Mouse (Mus musculus): ENCODE data around the gene Wipf2. TPM values are rescaled to one million over a fixed set of nuclear protein-coding genes. Genes with fewer than 3 reads are reported as not detected.
A peak's percentile ranks its signal among the peaks of the same experiment; 100 is the strongest.
"Not testable (repeated sequence)": the region's sequence is repeated elsewhere in the genome, so short reads cannot be mapped to it uniquely, and the experiment has no call there.

Gene Wipf2
- polyA plus RNA-seq, 1 experiment from 2014 or later: 4.1 TPM

DNA sequence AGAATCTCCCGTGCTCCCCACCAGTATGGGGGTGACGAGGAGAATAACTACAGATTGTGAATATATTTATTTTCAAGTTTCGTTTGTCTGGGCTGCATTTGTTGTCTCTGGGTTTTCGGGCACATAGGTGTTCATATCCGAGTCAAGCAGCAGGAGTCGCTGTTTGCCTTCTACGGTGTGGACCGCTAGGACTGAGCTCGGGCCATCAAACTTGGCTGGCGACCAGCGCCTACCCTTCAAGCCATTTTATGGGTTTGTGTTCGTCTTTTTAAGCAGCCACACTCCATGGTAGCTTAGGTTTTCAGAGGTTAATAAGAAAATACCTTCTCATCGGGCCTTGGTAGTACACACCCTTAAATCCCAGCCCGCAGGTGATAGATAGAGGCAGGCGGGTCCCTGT is 58.4 kb downstream of the Wipf2 start:
- H3K9me3 ChIP-seq; H3K27me3 ChIP-seq (ENCODE audit: insufficient read depth, poor library complexity, severe bottlenecking); DNase-seq (ENCODE audit: low spot score); H3K4me3 ChIP-seq; H3K27ac ChIP-seq: not testable (repeated sequence)
- H3K36me3 ChIP-seq: peaks cover 61% of the 10 kb centered on the region
- WGBS: 57% methylated on average over 15 of the region's 15 CpGs
- H3K4me1 ChIP-seq: peaks cover 59% of the 10 kb centered on the region

DNA sequence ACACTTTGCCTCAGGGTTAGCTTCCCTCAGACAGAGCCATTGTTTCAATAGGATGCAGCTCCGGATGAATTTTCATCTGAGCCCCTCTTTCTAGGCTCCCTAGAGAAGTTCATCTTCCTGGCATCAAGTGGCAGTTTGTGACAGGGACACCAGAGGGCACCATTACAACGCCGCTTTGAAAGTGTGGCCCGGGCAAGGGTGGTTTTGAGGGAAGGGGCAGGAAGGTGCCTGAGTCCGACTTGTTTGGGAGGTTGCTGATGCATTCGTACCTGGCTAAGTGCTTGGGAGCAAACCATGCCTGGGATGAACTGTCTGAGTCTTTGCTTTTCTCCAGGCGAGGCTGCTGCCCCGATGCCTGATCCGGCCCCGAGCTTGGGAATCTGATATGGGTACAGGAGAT is 58.9 kb downstream of the Wipf2 start:
- H3K4me1 ChIP-seq: peaks cover 57% of the 10 kb centered on the region
- 53% methylated on average over 10 of the region's 10 CpGs for whole genome bisulfite sequencing
- H3K27ac ChIP-seq: 0 out of 2 replicates have a peak overlapping the region, but pooled peaks have one; percentile 16

DNA sequence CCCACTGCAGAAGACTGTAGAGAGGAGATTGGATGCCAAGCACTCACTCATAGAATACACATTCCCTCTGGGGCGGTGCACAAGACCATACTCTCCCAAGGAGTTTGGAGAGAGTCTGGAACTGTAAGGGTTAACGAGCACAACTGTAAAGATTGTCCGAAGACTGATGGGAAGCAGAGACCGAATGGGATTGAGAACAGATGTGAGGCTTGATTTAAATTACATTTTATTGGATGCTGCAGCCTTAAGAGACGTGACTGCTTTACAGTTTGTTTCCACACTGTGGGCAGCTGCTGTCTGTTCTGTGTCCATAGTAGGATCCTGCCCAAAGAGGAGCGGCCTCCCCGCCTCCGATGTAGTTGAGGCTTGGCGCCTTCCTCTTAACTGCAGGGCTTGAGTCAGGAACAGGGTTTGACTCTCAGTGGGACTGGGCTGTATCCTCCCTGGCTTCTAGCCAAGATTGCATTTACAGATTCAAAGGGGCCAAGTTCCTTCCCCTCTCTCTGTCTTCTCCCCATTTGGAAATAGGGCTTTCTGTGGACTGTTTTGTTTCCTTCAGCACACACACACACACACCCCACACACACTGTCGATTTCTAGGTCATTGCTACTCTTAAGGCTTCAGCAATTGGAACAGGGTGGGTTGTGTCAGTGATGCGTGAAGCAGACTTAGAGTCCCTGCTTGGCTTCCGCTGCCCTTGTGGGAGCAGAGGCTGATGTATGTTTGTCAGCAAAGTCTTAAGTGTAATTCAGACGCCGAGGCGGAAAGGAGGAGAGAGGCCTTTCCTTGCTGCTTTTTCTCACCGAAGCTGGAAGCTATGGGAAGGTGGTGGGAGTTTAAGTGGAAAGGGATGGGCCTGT is 59.6 kb downstream of the Wipf2 start:
- not testable (repeated sequence) for H3K27me3 ChIP-seq (ENCODE audit: insufficient read depth, poor library complexity, severe bottlenecking); DNase-seq (ENCODE audit: low spot score); H3K9me3 ChIP-seq; H3K4me3 ChIP-seq
- Histone ChIP-seq H3K4me1 (peaks cover 57% of the 10 kb centered on the region), H3K36me3 (peaks cover 48% of the 10 kb centered on the region), H3K27ac (0 out of 2 replicates have a peak overlapping the region, but pooled peaks have one; percentile 16)
- 66% methylated on average over 16 of the region's 16 CpGs for WGBS

More for the DNA sequence above, 58.9 kb downstream of the Wipf2 start:
- not testable (repeated sequence) for H3K27me3 ChIP-seq (ENCODE audit: insufficient read depth, poor library complexity, severe bottlenecking); H3K4me3 ChIP-seq; H3K9me3 ChIP-seq
- peaks cover 56% of the 10 kb centered on the region for H3K36me3 ChIP-seq
- DNase-seq (ENCODE audit: low spot score): peak; percentile 78

DNA sequence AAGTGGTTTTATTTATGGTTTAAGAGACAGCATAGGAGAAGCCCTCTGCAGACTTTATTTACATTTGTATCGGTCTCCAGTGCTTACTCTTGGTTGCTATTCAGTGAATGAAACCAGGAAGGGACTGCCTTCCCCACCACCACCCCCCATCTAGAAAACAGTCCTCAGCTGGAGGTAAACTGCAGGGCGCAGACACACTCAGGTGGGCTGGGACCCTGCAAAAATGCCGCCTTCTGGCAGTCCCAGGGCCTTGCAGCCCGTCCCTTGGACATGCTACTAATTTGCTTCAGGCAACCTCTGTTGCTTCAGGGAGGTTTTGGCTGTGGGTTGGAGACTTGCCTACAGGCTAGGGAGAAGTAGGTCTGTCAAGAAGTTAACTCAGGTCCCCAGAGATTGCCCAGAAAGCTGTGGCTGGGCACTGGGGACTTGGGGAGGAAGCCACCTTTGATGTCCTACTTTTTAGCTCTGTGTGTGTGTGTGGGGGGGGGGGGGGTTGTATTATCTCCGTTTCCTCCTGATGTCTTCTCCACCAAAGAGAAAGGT is 61.3 kb downstream of the Wipf2 start:
- Histone ChIP-seq H3K27ac (peak overlapping the region; percentile 89), H3K36me3 (peaks cover 32% of the 10 kb centered on the region), H3K9me3 (no peaks in the 10 kb centered on the region), H3K27me3 (ENCODE audit: insufficient read depth, poor library complexity, severe bottlenecking) (no peaks in the 10 kb centered on the region), H3K4me1 (peaks cover 69% of the 10 kb centered on the region), H3K4me3 (no peak overlapping the region)
- no peak for DNase-seq (ENCODE audit: low spot score)
- WGBS: 47% methylated on average over 5 of the region's 5 CpGs

DNA sequence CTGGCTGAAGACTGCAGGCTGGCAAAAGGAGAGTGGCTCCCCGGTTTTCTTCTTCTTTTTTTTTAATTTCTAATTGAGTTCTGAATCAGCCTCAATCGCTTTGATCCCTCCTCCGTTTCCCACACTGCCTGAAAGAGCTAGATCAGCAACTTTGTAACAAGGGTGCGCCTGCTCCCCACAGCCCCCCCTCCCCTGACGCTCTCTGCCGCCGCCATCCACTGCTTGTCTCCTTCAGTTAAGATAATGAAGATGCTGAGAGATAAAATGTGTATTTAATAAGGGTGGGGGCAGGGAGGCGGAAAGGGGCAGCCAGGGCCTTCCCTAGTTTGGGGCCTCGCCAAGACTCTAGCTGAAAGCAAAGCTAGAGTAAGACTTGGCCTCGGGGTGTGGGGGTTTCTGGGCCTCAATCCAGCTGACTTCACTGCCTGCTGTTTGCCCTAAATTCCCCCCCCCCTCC is 61.9 kb downstream of the Wipf2 start:
- H3K36me3 ChIP-seq: peaks cover 26% of the 10 kb centered on the region
- H3K4me3 ChIP-seq: peak overlapping the region; percentile 33
- H3K27me3 ChIP-seq (ENCODE audit: insufficient read depth, poor library complexity, severe bottlenecking): no peaks in the 10 kb centered on the region
- 19% methylated on average over 10 of the region's 10 CpGs for WGBS
- peaks cover 75% of the 10 kb centered on the region for H3K4me1 ChIP-seq
- DNase-seq (ENCODE audit: low spot score): no peak
- H3K27ac ChIP-seq: peak overlapping the region; percentile 89
- no peaks in the 10 kb centered on the region for H3K9me3 ChIP-seq

DNA sequence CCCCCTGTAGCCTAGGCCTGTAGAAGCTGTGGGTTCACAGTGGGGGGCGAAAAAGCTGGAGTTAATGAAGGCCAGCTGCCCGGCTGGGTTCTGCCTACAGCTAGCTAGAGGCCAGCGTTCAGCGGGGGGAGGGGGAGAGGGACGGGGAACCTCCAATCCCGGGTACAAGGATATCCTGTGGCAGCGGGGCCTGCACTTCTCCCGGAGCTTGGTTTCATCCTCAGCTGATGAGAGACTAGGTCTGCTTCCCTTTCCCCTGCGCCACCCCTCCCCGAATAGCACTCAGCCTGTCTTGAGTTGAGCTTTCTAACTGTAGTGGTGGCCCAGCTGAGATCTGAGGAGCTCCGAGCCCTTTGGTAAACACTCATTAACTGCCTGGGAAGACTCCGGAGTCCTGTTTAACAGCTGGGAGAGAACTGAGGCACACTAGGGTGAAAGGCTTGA is 62.5 kb downstream of the Wipf2 start:
- Histone ChIP-seq H3K4me3 (peak overlapping the region; percentile 33), H3K9me3 (no peaks in the 10 kb centered on the region), H3K27ac (peak overlapping the region; percentile 89), H3K4me1 (peaks cover 81% of the 10 kb centered on the region), H3K36me3 (peaks cover 20% of the 10 kb centered on the region), H3K27me3 (ENCODE audit: insufficient read depth, poor library complexity, severe bottlenecking) (no peaks in the 10 kb centered on the region)
- 10% methylated on average over 12 of the region's 12 CpGs for WGBS
- DNase-seq (ENCODE audit: low spot score): no peak

DNA sequence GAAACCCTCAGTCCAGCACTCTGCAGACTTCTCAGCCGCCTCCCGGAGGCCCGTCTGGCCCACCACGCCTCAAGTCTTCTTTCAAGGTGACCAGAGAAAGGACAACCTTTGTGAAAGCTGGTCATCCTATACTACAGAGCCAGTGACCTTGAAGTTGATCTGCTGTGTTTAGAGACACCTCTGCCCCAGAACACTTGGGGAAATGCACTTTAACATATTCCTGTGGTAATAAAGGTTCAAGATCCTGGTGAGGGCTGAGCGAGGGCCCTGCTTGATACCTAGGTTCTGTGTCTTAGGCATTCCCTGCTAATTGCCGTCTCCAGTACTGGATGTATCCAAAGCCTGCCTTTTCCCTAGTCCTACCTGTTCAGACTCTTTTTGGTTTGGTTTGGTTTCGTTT is 63.1 kb downstream of the Wipf2 start:
- WGBS: 58% methylated on average over 7 of the region's 7 CpGs
- H3K36me3 ChIP-seq: peaks cover 14% of the 10 kb centered on the region
- no peaks in the 10 kb centered on the region for H3K9me3 ChIP-seq
- peak overlapping the region; percentile 89 for H3K27ac ChIP-seq
- peaks cover 87% of the 10 kb centered on the region for H3K4me1 ChIP-seq
- H3K27me3 ChIP-seq (ENCODE audit: insufficient read depth, poor library complexity, severe bottlenecking): no peaks in the 10 kb centered on the region
- H3K4me3 ChIP-seq: peak overlapping the region; percentile 33
- no peak for DNase-seq (ENCODE audit: low spot score)

DNA sequence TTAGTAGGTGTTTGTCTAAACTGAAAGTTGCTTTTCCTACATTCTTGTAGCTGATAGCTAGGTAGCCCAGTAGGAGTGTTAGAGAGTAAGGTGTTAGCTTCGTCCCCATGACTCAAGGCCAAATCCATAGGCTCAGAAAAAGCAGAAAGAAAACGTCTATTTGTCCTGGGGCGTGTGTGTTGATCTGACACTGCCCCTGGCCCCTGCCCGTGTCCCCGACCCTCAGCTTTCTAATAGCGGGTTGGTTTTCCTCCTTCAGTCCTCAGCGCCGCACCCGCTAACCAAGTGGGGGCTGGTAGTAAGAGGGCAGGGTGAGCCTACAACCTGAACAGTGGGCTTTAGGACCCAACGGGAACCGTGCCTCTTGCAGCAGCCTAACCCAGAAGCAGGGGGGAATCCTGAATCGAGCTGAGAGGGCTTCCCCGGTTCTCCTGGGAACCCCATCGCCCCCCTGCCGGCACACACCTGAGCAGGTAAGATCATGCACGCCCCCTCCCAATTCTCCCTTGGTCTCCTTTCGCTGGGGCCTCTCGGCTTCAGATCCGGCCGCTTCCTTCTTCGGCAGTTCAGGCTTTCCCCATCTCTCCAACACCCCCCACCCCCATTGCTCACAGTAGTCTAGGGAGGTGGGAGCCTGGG is 64.1 kb downstream of the Wipf2 start, which contains the start of gene Rara:
Gene Rara, plus strand, starts transcription at position 381 of the 639 bp plus-strand sequence.
- Histone ChIP-seq H3K27me3 (ENCODE audit: insufficient read depth, poor library complexity, severe bottlenecking) (no peaks in the 10 kb centered on the region), H3K9me3 (no peaks in the 10 kb centered on the region), H3K4me1 (peaks cover 91% of the 10 kb centered on the region), H3K4me3 (peak within 1 kb of the TSS; percentile 77), H3K36me3 (peaks cover 5% of the 10 kb centered on the region), H3K27ac (peak within 1 kb of the TSS; percentile 92)
- 6% methylated on average over 21 of the region's 21 CpGs for WGBS
- no peak for DNase-seq (ENCODE audit: low spot score)

DNA sequence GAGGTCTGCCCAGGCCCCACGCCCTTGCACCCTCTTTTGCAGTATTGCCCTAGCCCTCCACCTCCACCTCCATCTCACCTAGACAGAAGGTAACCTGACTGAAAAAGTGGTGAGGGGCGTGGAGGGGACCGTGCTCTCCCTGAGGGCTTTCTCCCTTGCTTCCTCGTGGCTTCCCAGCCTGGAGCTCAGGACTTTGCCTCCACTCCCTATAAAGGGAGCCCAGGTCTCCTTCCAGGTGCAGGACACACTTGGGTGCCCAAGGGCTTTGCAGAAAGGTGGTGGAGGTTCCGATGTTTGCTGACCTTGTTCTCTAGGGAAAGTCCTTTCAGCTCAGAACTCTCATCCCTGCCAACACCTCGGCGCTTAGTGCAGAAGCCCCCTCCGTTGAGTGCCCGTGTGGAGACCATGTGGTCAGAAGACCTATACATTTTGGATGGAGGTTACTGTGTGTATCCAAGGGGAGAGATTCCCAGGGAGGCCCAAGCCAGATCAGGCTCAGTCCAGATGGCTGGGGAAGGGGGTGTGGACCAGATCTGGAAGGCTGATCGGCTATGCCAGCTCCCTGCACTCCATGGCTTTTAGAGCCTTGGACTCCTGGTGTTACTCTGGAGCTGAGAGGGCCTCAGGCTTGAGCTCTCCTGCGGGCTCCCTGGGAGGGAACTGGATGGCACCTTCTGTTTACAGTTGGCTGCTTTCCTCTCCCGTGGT is 64.9 kb downstream of the Wipf2 start:
- 8% methylated on average over 12 of the region's 12 CpGs for WGBS
- Histone ChIP-seq H3K9me3 (no peaks in the 10 kb centered on the region), H3K27me3 (ENCODE audit: insufficient read depth, poor library complexity, severe bottlenecking) (no peaks in the 10 kb centered on the region), H3K4me1 (peaks cover 93% of the 10 kb centered on the region), H3K4me3 (peak overlapping the region; percentile 77), H3K36me3 (0 out of 2 replicates have a peak, but pooled peaks cover 3% of the 10 kb centered on the region), H3K27ac (peak overlapping the region; percentile 92)
- no peak for DNase-seq (ENCODE audit: low spot score)

DNA sequence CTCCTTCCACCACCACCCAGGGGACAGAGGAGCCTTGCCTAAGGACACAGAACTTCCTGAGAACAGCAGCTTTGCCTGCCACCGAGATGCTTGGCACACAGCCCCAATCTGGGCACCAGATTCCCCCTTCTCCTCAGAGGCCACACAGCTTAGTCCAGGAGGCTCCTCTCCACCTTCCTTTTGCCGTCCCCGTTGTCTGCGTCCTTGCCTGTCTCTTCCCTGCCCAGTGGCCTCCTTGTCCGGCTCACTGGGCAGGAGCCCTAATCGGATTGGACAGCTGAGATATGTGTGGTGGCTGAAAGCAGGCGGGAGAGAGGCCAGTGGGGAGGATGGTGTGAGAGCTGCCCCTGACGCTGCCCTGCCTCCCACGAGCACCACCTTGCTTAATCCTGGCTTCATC is 66.1 kb downstream of the Wipf2 start:
- Histone ChIP-seq H3K27me3 (ENCODE audit: insufficient read depth, poor library complexity, severe bottlenecking) (no peaks in the 10 kb centered on the region), H3K27ac (peak overlapping the region; percentile 92), H3K36me3 (0 out of 2 replicates have a peak, but pooled peaks cover 3% of the 10 kb centered on the region), H3K4me1 (peaks cover 89% of the 10 kb centered on the region), H3K9me3 (no peaks in the 10 kb centered on the region), H3K4me3 (peak overlapping the region; percentile 77)
- DNase-seq (ENCODE audit: low spot score): no peak
- WGBS: 3% methylated on average over 9 of the region's 9 CpGs

DNA sequence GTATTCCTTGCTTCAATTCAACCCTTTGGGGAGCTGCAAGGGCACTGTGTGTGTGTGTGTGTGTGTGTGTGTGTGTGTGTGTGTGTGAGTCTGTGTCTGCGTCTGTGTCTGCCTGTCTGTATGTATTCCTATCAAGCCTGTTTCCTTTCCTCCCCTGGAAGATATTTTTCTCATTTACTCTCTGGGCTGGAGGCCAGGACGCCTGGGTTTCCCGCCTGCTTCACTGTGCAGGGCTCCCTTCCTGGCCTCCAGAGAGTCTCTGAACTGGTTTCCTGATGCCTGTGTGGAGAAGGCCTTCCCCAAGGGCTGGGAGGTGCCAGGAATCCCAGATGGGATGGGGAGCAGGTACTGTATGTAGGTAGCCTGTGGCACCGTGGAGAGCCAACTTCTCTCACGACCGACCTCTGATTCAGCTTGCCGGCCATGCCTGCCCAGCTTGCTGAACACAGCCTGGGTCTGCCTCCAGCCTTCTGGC is 66.7 kb downstream of the Wipf2 start:
- Histone ChIP-seq H3K9me3 (no peaks in the 10 kb centered on the region), H3K36me3 (peaks cover 6% of the 10 kb centered on the region; the same call in 1 of the 2 replicates), H3K27ac (peak overlapping the region; percentile 92), H3K4me1 (peaks cover 84% of the 10 kb centered on the region), H3K4me3 (peak overlapping the region; percentile 77), H3K27me3 (ENCODE audit: insufficient read depth, poor library complexity, severe bottlenecking) (no peaks in the 10 kb centered on the region)
- DNase-seq (ENCODE audit: low spot score): no peak
- WGBS: 45% methylated on average over 7 of the region's 7 CpGs

DNA sequence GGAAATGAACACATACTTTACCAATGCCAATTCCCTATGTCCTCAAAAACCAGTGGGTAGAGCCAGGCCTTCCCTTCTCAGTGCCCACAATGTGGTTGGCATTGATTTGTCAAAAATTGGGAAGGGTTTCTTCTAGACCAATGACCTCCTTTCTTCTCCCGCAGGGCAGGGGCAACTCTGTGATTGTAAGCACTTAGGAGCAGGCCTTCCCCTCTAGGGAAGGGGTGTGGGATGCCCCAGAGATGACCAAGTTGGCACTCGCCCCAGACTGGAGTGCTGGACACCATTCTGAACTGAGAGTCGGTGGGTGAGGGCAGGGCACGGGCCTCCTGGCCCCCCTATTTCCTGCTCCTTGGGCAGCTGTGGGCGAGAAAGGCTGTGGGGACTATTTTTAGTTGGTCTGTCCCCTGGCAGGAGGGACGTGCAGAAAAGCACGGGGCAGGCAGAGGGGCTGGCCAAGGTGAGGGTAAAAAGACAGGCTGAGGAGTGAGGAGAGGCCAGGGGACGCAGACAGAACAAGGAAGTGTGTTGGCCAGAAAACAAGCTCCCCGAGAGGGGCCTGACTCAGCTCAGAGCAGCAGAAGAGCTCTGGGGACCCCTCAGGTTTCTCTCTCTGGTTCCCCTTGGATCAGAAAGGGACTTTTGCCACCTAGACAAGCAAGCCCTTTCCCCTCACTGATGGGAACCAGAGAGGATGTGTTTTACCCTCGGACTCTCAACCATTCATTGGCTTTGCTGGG is 67.5 kb downstream of the Wipf2 start:
- Histone ChIP-seq H3K4me3 (peak overlapping the region; percentile 39), H3K4me1 (peaks cover 84% of the 10 kb centered on the region), H3K27ac (peak overlapping the region; percentile 92), H3K27me3 (ENCODE audit: insufficient read depth, poor library complexity, severe bottlenecking) (no peaks in the 10 kb centered on the region), H3K9me3 (no peaks in the 10 kb centered on the region), H3K36me3 (peaks cover 7% of the 10 kb centered on the region; the same call in 1 of the 2 replicates)
- DNase-seq (ENCODE audit: low spot score): no peak
- WGBS: 25% methylated on average over 10 of the region's 10 CpGs

Data from heart, embryonic 10.5 days (tissue).